Mouse (Mus musculus) c-Kit-negative CD71-positive TER-119-positive erythroid progenitor cells, embryonic 14.5 days (primary cell): ENCODE results near the gene Scgb1b17.
"Not testable (repeated sequence)": the region's sequence is repeated elsewhere in the genome, so short reads cannot be mapped to it uniquely, and the experiment has no call there.

ENCODE experiments used
- DNase-seq: peaks from one replicate; pipeline ENCODE4 v3.0.0-alpha.2; 2013; ENCODE audit warnings: low read depth, low spot score

Gene Scgb1b17

GRCm38 (mm10) chr7:33063149-33063548, at the start of gene Scgb1b17:
Scgb1b17 (plus strand) TSS chr7:33063449.
- DNase-seq: not testable (repeated sequence)

- DNase-seq: not testable (repeated sequence)
Measured at GRCm38 (mm10) chr7:33056461-33056860, 6.8 kb upstream of the Scgb1b17 start, which contains the start of gene Scgb2b17. Scgb2b17 (minus strand) TSS chr7:33056561.
